Mouse (Mus musculus): ENCODE measurements around the gene Smyd4.
"Not testable (repeated sequence)": the region's sequence is repeated elsewhere in the genome, so short reads cannot be mapped to it uniquely, and the experiment has no call there.

Gene Smyd4

GRCm38 (mm10) chr11:75346556-75347187, 1.6 kb upstream of the Smyd4 start:
- no peak for DNase-seq (ENCODE audit: low read depth)

- DNase-seq (ENCODE audit: low read depth): no peak
Observed at GRCm38 (mm10) chr11:75347188-75347585, 1.0 kb upstream of the Smyd4 start.

- DNase-seq (ENCODE audit: low read depth): no peak
Observed at GRCm38 (mm10) chr11:75347596-75347995, 637 bp upstream of the Smyd4 start.

DNA sequence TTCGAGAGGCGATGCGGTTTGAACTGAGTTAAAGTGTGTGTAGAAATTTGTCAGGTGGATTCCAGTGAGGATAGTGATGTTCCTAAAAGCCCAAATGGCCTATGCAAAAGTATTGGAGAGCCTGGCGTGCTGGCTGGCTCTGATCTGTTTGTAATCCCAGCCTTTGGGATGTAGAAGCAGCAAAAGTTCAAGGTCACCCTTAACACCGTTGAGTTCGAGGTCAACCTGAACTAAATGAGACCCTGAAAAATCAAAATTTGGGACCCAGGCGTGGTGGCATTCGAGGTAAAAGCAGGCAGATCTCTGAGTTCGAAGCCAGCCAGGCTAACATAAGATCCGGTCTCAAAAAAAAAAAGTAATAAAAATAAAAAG, 643 bp downstream of the Smyd4 start:
- DNase-seq (ENCODE audit: low read depth): no peak

DNA sequence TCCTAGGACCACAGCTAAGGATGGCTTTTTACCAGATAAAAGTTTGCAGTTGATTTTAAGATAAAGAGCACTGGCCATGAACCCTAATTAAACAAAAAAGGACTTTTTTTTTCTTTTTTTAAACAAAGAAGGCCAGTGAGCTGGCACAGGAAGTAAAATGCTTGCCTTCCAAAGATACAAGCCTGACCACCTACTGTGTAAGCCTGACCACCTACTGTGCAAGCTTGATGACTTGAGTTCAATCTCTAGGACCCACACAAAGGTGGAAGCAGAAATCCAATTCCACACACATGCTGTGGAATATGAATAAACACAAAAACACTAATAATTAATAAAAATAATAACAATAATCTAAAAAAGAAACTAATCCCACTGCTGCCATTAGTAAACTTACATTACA, 3.0 kb downstream of the Smyd4 start:
- DNase-seq (ENCODE audit: low read depth): no peak

DNA sequence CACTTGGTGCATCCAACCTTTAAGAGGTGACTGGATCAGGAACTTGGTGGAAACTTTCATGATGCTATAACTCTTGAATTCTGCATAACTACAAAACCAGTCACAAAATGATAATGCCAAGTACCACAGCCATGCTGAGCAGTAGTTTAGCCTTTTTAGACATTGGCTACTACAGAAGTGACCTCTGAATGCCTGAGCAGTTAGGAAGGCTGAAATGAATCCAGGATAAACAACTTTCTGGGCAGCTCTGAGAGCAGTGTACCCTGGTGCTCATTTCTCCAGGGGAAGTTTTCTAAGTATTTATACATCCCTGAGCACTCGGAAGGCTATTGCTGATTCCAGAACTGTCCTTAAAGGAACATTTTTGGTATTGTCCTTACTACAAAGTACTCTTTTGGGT, 7.2 kb downstream of the Smyd4 start:
- DNase-seq (ENCODE audit: low read depth): no peak

DNA sequence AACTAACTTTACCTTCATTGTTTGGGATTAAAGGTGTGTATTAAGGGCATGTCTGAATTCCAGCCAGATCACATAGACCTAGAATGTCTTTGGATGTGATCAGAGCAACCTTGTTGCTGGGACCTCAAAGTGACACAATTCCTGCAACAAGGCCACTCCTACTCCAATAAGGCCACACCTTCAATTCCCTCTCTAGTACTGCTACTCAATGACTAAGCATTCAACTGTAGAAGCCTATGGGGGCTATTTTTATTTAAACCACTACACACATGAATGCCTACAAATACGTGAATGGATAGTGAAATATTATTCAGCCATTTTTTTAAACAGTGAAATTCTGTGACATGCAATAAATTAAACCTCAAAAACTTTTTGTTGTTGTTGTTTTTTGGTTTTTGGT, 28.9 kb downstream of the Smyd4 start:
- no peak for DNase-seq (ENCODE audit: low read depth)

GRCm38 (mm10) chr11:75378786-75379185, 30.6 kb downstream of the Smyd4 start:
- DNase-seq (ENCODE audit: low read depth): not testable (repeated sequence)

- peak; percentile 32 for DNase-seq (ENCODE audit: low read depth)
Observed at GRCm38 (mm10) chr11:75383529-75383928, 35.3 kb downstream of the Smyd4 start.

DNA sequence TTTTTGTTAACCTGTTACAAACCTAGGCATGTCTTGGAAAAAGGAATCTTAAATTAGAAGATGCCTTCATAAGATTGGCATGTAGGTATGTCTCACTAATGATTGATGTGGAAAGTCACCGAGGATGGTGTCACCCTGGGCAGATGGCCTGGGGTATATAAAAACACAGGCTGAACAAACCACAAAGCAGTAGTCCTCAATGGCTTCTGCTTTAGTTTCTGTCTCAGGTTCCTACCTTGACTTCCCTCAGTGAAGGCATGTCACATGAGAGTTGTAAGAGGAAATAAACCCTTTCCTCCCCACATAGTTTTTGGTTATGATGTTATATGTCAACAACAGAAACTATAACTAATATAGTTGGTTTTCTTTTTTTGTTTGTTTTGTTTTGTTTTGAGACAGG, 47.4 kb downstream of the Smyd4 start:
- no peak for DNase-seq (ENCODE audit: low read depth)

DNA sequence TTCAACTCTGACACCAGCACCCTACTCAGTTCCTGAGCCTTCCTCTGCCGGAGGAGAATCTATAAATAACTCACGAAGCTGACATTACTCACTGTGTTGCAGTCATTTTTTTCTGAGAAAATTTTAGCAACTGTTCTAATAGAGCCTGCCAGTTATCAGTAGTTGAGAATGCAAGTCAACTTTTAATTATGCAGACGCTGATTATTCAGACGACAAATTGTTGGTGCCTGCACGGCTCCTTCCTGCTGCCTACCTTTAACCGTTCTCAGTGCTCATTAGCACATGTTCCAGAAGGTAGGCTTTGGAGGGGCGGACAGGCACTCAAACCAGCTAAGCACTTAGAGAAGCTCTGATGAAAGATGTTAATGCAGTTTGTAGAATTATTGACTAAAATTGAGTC, 49.2 kb downstream of the Smyd4 start:
- DNase-seq (ENCODE audit: low read depth): no peak

DNA sequence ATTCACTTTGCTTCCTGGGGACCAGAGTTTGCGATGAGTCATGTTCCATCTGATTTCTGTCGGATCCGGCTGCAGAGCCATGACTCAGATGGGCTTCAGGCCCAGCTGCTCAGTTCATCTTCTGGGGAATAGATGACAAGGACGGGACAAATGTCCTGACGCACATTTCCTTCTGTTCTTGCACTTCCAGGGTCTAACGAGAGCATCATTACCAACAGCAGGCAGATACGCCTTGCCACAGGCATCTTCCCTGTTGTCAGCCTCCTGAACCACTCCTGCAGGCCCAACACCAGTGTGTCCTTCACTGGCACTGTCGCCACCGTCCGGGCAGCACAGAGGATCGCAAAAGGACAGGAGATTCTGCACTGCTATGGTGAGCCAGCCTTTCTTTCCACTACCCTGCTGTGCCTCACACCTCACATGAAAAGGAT, 51.2 kb downstream of the Smyd4 start:
- DNase-seq (ENCODE audit: low read depth): peak; percentile 22

DNA sequence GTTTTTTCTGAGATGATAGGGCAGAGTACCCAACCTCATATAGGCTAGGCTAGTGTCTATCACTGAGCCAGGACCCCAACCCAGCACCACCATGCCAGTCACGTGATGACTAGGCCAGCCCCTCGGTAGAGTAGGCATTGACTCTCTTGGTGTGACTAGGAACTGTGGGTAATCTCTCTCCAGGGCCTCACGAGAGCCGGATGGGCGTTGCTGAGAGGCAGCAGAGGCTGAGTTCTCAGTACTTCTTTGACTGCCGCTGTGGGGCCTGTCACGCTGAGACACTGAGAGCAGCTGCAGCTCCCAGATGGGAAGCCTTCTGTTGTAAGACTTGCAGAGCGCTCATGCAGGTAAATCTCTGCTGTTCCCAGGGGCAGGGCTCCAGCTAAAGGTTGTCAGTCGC, 51.9 kb downstream of the Smyd4 start:
- no peak for DNase-seq (ENCODE audit: low read depth)

DNA sequence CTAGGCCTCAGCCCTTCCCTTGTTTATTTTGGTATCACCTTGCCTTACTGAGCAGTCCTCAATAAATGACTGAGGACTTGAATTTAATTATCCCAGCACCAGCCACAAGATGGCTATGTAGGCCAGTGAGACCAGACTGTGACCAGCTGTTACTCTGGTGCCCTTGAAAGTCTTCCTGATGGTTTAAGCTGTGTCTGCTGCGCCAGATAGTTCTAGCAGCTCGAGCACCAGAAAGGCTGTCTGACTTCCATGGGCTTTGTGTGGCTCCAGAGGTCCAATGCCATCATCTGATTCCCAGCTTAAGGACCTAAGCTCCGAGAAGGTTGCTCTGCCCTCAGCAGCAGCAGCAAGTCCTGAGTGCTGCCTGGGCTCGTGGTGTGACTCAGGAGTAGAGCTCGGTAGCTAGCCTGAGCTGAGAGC, 54.0 kb downstream of the Smyd4 start:
- peak; percentile 24 for DNase-seq (ENCODE audit: low read depth)

GRCm38 (mm10) chr11:75403301-75404052, 55.2 kb downstream of the Smyd4 start:
- DNase-seq (ENCODE audit: low read depth): no peak

DNA sequence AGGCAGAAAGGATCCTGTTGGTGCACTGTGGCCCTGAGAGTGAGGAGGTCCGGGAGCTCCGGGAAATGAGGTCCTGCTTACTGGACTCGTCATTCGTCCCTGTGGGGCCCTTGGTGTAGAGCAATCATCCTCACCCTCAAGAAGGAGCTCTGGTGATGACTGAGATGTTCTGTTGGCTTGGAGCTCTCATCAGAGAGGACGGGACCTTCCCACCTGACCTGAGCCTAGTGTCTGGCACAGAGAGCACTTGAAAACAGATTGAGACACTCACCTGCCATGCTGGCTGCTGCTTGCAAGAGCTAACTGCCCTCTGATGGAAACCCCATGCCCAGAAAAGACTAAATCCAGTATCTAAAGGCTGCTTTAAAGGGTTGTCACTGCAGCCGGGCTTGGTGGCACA, 56.6 kb downstream of the Smyd4 start:
- DNase-seq (ENCODE audit: low read depth): no peak

DNA sequence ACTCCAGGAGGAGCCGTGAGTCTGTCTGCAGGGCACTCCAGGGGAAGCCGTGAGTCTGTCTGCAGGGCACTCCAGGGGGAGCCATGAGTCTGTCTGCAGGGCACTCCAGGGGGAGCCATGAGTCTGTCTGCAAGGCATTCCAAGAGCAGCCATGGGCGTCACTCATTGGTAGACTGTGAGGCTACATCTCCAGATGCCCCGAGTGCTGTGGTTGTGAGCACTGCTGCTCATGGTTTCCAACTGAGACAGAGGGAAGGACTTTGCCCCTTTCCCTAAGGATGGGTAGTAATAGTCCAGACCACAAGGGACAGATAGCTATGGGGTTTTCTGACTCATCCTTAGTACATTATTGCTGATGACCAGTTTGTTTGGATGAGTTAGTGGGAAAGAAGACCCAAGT, 57.9 kb downstream of the Smyd4 start:
- no peak for DNase-seq (ENCODE audit: low read depth)

DNA sequence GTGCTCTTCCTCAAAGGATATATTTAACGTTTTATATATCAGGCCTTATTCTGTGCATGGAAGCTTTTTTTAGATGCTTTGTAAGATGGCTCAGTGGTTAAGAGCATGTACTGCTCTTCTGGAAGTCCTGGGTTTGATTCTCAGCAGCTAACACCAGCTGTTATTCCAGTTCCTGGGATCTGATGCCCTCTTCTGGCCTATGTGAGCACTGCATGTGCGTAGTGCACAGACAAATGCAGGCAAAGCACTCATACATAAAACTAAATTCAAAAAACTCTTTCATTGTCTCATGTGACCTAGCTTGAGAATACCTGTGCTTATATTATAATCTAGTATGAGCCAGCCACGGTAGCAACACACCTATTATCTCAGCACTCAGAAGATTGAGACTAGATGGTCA, 58.6 kb downstream of the Smyd4 start:
- peak; percentile 53 for DNase-seq (ENCODE audit: low read depth)

DNA sequence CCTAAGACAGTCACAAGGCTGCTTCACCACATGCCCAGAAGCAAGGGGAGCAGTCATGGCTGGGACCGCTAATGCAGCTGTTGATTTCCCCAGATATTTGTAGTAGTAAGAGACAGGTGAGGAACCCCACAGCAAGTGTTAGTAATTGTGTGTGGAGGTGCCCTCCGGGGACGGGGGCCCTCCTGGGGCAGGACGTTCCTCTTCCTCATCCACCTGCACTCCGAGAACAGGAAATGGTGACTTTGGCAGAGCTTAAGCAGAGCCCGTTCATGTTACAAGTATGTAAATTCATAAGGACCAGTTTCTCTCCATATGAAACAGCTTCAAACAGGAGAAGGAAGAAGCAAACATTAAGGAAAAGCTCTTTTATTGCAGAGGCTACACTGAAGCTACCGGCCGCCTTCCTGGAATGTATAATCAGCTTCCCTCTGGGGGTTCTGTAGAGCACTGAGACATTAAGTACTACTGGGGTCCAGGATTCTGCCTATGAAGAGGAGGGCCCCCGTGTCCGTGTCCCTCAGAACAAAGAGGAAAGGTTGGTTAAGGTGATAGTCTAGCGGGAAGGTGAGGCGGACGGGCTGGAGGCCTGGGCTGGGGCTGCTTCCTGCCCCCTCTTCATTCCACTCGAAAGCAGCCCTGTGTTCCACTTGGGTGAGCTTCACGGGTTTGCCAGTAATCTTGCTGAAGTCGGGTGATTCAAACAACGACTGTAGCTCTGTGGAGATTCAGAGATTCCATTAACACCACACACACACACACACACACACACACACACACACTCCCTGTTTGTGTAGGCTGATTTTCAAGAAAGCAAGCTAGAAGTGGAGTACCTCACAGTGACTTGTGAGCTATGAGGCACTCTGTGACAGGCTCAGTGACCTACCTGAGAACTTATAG, 61.7 kb downstream of the Smyd4 start:
- DNase-seq (ENCODE audit: low read depth): no peak

DNA sequence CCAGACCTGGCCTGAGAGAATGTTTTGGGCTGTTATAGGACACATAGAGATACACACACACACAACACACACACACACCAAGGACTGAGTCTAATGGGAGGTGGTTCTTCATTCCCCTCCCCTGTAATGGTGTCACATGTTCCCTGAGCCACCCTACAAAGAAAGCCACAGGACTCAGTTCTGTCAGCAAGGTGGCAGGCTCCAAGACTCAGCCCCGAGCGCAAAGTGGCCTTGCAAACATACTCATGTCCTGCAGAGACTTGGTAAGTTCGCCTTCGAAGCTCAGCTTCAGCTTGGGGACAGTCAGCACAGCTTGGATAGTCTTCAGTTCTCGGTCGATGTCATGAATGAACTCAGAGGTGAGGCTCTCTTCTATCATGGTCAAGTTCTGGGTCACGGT, 62.4 kb downstream of the Smyd4 start:
- no peak for DNase-seq (ENCODE audit: low read depth)

- peak; percentile 39 for DNase-seq (ENCODE audit: low read depth)
Observed at GRCm38 (mm10) chr11:75415096-75415495, 66.9 kb downstream of the Smyd4 start.

DNA sequence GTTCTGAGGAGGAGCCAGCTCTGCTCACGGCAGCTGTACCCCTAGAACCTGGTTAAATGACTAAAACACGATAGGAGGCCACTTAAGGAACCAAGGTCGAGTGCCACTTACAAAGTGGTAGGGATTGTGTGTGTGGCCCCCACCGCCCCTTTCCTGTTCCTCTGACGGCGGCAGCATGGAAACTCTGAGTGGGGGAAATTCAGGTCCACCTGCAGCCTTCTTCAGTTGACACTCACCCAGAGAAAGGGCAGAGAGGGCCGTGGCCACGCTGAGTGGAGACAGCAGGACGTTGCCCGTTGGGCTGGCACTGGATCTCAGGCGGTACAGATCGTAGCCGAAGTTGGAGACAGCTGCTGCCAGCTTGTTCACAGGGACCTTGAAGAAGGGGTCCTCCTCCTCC, 67.8 kb downstream of the Smyd4 start:
- no peak for DNase-seq (ENCODE audit: low read depth)

GRCm38 (mm10) chr11:75420037-75420436, 71.8 kb downstream of the Smyd4 start:
- DNase-seq (ENCODE audit: low read depth): no peak
